Mouse (Mus musculus) gastrocnemius, adult 18-20 months (tissue): Measurements from ENCODE around the gene Btd. TPM values are rescaled to one million over a fixed set of nuclear protein-coding genes. Genes with fewer than 3 reads are reported as not detected.

Experiments
- DNase-seq: peaks from one replicate; pipeline ENCODE4 v3.0.0; 2021; ENCODE audit warnings: low spot score
- total RNA-seq, 2 experiments: library from RNA; stranded (reverse); gene quantifications; 2 replicates each; pipeline ENCODE4 v1.2.3; 2021

The Btd gene
- total RNA-seq, 2 experiments from 2014 or later, result 3.7 to 4.6 TPM

GRCm38 (mm10) chr14:31645920-31646319 lies 5.1 kb downstream of the Btd start:
- no peak for DNase-seq

- no peak for DNase-seq
These were observed 7.2 kb downstream of the Btd start for GRCm38 (mm10) chr14:31647991-31648390.

GRCm38 (mm10) chr14:31650347-31650746 lies 9.5 kb downstream of the Btd start:
- no peak for DNase-seq

GRCm38 (mm10) chr14:31651206-31651605 lies 10.4 kb downstream of the Btd start:
- DNase-seq, result no peak

GRCm38 (mm10) chr14:31652106-31652505 lies 11.3 kb downstream of the Btd start:
- no peak for DNase-seq

GRCm38 (mm10) chr14:31652624-31653023 lies 11.8 kb downstream of the Btd start:
- no peak for DNase-seq

GRCm38 (mm10) chr14:31653101-31653875 lies 12.5 kb downstream of the Btd start:
- DNase-seq, result no peak

- no peak for DNase-seq
These were observed 14.0 kb downstream of the Btd start for GRCm38 (mm10) chr14:31654816-31655215.

- DNase-seq, result no peak
These were observed 14.6 kb downstream of the Btd start for GRCm38 (mm10) chr14:31655406-31655805.

- no peak for DNase-seq
These were observed 15.6 kb downstream of the Btd start for GRCm38 (mm10) chr14:31656386-31656785.

GRCm38 (mm10) chr14:31656857-31657645 lies 16.2 kb downstream of the Btd start:
- DNase-seq, result peak; percentile 75

- DNase-seq, result no peak
These were observed 17.4 kb downstream of the Btd start for GRCm38 (mm10) chr14:31658126-31658680.

GRCm38 (mm10) chr14:31659501-31660181 lies 18.8 kb downstream of the Btd start:
- peak; percentile 79 for DNase-seq

GRCm38 (mm10) chr14:31660312-31661093 lies 19.7 kb downstream of the Btd start:
- DNase-seq, result no peak

GRCm38 (mm10) chr14:31661671-31662554 lies 21.1 kb downstream of the Btd start:
- DNase-seq, result peak; percentile 92

- peak; percentile 89 for DNase-seq
These were observed 21.9 kb downstream of the Btd start for GRCm38 (mm10) chr14:31662555-31663211.

GRCm38 (mm10) chr14:31663376-31664099 lies 22.7 kb downstream of the Btd start:
- DNase-seq, result no peak

GRCm38 (mm10) chr14:31664100-31664902 lies 23.5 kb downstream of the Btd start:
- DNase-seq, result no peak
